Mouse (Mus musculus): ENCODE results near the gene Bmper.

Gene Bmper

DNA sequence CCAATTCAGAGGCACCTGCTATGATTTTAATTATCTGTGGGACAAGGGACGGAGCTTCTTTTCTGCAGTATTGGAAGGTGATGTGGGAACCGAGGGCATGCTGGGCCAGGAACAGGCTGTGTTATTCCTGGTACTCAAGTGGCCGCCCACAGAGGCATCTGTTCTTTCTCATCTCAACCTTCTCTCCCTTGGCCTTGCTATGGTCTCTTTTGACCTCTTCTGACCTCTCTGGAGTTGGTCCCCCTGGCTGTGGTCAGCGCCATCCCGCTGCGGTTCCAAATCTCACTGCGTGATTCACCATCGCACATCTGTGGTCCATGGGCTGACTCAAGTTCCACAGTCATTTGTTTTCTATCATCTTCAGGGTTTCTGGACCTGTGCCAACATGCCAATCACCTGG, 77.5 kb downstream of the Bmper start:
- DNase-seq (ENCODE audit: low spot score): no peak

DNA sequence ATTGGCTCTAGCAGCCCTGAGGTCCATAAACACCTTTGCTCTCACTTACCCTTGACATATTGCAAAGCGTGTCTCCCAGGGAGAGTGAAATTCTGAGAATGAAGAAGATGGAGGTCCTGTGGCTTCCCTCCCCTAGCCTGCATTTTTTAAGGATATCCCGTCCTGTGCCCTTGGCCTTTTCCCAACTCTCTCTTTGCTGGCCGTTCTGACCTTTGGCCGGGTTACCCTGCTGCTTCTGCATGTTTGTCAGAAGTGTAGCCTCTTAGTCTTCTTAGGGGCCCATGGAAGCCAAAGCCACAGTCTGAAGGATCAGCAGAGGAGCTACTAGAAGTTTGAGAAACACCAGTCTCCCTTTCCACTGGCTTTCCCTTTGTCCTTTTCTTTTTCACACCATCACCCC, 82.8 kb downstream of the Bmper start:
- no peak for DNase-seq (ENCODE audit: low spot score)

GRCm38 (mm10) chr9:23306226-23306625, 83.3 kb downstream of the Bmper start:
- no peak for DNase-seq (ENCODE audit: low spot score)

GRCm38 (mm10) chr9:23307835-23308234, 85.0 kb downstream of the Bmper start:
- DNase-seq (ENCODE audit: low spot score): no peak

GRCm38 (mm10) chr9:23310953-23311352, 88.1 kb downstream of the Bmper start:
- DNase-seq (ENCODE audit: low spot score): no peak

- DNase-seq (ENCODE audit: low spot score): no peak
These were observed 89.1 kb downstream of the Bmper start for GRCm38 (mm10) chr9:23311956-23312355.

DNA sequence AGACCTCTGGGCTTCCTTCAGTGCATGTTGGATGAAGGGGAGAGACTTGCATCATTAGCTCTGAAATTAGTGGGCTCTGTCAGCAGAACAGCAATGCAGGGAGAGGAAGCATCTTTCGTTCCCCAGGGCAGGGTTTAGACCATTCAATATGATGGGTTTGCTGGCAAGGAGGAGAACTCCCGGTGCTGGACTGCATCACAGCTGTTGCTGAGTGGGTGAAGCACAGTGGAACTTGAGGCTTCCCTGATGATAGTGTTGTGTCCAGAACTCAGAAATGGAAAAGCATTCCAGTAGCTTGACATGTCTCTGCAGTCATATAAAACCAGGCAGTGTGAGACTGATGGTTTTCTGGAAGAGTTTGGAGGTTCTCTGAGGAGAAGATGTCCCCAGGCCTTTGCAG, 90.0 kb downstream of the Bmper start:
- no peak for DNase-seq (ENCODE audit: low spot score)

DNA sequence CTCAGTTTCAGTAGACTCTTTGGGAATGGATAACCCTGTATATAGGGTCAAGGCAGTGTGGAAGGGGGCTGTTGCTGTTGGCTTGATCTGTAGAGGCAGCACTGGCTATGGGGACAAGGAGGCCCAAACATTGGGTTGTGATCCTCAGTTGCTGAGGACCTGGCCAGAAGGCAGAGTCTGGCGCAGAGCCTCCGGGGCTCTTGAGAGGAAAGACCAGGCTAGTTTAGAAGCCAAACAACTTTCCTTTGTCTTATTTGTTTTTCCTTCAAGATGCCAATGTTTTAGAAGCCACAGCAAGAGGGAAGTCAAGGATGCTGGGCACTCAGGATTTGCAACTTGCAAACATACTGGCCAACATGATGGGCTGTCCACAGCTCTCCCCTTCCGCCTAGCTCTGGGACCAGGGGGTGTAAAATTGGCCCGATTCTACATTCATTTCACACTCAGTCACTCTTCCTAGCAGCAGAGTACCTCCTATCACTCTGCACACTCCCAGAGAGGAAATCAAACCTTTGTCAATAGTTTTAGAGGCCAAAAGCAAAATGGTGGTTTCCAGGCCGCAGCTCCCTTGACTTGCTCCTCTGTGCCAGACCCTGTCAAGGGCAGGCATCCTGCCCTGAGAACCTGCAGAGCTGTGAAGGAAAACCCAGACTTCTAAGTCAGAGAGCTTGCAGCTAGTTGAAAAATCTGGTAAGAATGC, 92.9 kb downstream of the Bmper start:
- DNase-seq (ENCODE audit: low spot score): no peak

DNA sequence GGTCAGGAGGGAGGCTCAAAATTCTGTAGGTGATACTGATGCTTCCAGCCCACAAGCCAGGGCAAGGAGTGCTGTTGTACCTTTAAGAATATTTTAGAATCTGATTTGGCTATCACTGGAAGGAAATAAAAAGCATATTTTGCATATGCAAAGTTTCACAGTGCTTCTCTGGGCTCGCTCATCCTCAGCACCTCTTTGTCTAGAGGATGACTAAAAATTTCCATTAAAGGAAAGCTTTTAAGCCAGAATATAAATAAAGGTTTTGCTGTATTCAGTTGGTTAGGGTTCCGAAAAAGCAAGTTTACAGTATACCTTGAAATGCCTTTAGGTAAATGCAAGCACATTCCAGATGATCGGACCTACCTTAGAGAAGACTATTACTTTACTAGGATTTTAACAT, 105.0 kb downstream of the Bmper start:
- DNase-seq (ENCODE audit: low spot score): no peak

GRCm38 (mm10) chr9:23333041-23333622, 110.3 kb downstream of the Bmper start:
- no peak for DNase-seq (ENCODE audit: low spot score)

DNA sequence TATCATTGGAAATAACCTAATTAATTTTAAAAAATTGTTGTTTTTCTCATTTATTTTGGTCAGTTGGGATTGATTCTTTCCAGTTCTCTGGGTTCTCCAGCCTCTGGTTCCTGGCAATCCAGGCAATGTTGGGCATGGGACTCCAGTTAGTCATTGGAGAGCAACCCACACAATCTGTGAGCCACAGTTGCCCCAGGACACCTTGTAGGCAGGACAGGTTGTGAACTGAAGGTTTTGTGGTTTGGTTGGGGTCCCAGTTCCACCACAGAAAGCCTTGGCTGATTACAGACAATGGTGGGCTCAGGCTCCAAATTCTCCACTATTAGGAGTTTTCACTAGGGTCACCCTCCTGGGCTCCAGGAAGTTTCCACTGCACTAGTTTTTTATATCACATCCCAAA, 117.7 kb downstream of the Bmper start:
- no peak for DNase-seq (ENCODE audit: low spot score)

GRCm38 (mm10) chr9:23341246-23341645, 118.4 kb downstream of the Bmper start:
- no peak for DNase-seq (ENCODE audit: low spot score)

GRCm38 (mm10) chr9:23344353-23344752, 121.5 kb downstream of the Bmper start:
- DNase-seq (ENCODE audit: low spot score): no peak

DNA sequence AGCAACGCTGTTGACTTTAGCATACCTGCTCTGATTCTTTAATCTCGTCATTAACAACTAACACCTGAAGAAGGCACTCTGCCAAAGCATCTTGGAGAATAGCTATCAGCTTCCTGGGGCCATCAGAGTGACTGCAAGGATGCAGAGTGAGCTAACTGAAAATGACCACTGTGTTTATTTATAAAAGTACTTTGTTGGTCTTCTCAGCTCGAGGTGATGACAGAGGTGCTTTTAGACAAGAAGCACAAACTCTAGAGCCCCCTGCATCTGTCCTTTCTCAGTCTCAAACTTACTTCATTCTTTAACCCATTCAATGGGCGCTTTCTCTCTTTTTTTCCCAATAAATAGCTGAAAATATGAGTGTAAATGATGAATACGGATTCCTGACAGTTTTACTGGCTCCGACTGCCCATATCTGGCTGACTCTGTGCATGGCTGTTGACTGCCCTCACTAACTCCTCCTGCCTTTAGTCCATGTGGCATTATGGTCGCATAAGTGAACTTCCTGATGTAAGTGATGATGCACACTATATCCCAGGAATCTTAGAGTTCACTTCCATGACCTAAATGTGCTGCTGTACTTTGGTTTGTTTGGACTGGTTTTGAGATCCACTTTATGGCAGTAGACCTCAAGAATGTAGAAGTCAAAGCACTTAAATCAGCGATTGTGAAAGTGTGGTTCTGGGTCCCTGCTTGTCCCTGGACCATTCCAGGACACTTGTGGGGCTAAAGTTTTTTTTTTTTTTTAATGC, 122.4 kb downstream of the Bmper start:
- no peak for DNase-seq (ENCODE audit: low spot score)

DNA sequence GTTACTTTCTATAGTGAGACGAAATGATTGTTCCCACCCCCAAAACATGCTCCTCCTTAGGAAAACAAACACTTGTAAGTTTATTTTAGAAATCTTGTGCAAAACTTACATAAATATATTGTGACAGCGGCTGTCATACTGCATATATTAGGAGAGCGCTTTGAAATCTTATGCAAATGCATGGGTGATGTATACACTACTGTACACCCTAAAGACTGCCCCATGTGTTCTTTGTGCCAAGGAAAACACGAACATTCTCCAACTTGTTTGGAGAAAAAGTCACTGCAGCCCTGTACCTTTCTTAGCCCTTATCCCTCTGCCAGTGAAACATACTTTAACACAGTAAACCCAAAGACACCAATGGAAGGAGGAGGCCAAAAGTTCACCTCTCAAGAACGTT, 126.7 kb downstream of the Bmper start:
- DNase-seq (ENCODE audit: low spot score): no peak

DNA sequence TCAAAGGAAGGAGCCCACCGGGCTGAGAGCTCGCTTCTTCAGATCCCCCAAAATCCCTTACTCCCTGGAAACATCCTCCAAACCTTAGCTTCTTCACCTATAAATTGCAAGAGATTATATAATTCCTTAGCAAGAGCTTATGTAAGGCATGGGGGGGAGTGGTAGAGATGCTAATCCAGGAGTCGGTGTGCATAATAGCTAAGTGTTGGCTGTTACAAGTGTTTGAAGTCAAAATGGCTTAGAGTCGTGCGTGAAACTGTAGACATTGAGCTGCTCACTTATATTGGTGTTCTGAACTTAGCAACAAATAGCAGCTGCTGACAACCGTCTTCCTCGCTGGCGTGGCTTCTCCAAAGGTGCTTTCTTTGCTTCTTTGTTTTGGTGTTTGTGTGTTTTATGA, 128.5 kb downstream of the Bmper start:
- DNase-seq (ENCODE audit: low spot score): no peak

DNA sequence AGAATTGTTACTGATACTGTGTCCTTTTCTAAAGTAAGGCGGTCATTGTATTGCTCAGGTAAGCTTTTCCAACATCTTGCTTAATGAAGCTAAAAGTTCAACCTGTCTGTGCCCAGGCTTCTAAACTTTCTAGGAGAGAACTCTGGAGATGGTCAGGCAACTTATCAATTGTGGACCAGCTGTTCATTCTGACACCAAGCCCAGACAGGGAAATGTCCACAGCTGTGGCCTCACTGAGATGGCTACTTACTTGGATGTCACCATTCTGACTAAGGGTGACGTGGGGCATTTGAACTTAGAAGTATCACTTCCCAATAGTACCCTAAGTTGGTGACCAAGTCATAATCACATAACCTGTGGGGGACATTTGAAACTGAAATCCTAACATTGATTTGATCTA, 129.5 kb downstream of the Bmper start:
- no peak for DNase-seq (ENCODE audit: low spot score)

GRCm38 (mm10) chr9:23354201-23354820, 131.4 kb downstream of the Bmper start:
- no peak for DNase-seq (ENCODE audit: low spot score)

DNA sequence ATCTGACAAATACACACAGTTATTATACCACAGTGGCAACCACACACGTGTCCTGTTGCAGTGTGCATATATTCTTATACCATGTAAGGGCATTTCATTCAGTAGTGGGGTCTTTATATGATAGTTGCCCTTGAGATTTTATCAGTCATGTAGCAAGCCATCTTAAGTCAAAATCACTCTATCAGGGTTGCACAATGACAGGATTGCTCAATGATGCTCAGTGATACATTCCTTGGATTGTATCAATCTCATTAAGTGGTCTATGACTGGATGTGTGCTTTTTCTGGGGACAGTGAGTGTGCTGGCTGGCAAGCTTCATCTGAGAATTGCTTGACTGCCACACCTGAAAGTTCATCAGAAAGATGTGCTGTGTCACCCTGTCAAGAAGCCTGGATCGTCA, 135.2 kb downstream of the Bmper start:
- DNase-seq (ENCODE audit: low spot score): no peak

GRCm38 (mm10) chr9:23363139-23363538, 140.3 kb downstream of the Bmper start:
- no peak for DNase-seq (ENCODE audit: low spot score)

DNA sequence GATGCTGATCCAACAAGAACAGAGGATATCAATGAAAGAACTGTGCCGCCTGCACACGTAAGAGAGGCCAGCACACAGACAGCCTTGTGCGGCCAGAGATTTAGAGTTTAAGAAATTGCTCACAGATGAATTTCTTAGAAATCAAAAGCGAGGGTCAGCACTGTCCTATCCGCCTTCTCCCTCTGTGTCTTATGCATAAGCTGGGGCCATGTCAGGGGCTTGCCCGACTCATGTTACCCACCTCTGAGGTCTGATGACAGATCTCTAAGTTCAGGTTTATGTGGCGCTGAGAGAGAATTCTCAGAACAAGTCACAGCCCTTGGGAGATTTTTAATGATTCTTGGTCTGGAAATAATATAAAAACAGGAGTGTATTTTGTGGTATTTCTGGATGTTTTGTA, 140.7 kb downstream of the Bmper start:
- DNase-seq (ENCODE audit: low spot score): no peak

- no peak for DNase-seq (ENCODE audit: low spot score)
These were observed 141.2 kb downstream of the Bmper start for GRCm38 (mm10) chr9:23364047-23364446.

DNA sequence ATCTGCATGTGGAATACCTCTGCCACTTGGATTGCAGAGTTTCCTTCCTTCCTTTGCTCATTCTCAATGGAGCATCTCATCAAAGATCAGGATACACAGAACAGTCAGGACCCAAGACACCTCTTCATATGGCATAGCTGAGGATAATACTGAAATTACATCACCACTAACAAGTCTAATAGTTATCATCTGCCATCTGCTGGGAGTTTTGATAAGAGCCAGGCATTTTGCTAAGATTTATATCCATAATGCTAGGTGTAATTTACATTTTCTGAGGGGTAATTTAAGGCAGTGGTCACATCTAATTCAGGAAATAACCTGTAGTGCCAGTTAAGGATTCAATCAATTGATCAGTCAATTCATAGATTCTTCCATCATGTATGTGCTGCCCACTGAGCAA, 145.2 kb downstream of the Bmper start:
- DNase-seq (ENCODE audit: low spot score): no peak

Data from ovary, postnatal 14 days (tissue).